Mouse (Mus musculus) retina, postnatal 7 days (tissue): ENCODE measurements around the gene Bcl6.

ENCODE experiments used
- DNase-seq: peaks from one replicate; pipeline ENCODE4 v3.0.0-alpha.2; 2012; ENCODE audit warnings: low read depth, low spot score

Gene Bcl6

GRCm38 (mm10) chr16:23927301-23928114 lies 61.1 kb downstream of the Bcl6 start:
- no peak for DNase-seq

- DNase-seq = no peak
Observed at GRCm38 (mm10) chr16:23922906-23923305, 65.7 kb downstream of the Bcl6 start.

- DNase-seq = no peak
Observed at GRCm38 (mm10) chr16:23921697-23922096, 67.0 kb downstream of the Bcl6 start.

GRCm38 (mm10) chr16:23919418-23919817 lies 69.2 kb downstream of the Bcl6 start:
- no peak for DNase-seq
